ENCODE assay signal across 8 mouse cellular contexts in the genomic region with DNA sequence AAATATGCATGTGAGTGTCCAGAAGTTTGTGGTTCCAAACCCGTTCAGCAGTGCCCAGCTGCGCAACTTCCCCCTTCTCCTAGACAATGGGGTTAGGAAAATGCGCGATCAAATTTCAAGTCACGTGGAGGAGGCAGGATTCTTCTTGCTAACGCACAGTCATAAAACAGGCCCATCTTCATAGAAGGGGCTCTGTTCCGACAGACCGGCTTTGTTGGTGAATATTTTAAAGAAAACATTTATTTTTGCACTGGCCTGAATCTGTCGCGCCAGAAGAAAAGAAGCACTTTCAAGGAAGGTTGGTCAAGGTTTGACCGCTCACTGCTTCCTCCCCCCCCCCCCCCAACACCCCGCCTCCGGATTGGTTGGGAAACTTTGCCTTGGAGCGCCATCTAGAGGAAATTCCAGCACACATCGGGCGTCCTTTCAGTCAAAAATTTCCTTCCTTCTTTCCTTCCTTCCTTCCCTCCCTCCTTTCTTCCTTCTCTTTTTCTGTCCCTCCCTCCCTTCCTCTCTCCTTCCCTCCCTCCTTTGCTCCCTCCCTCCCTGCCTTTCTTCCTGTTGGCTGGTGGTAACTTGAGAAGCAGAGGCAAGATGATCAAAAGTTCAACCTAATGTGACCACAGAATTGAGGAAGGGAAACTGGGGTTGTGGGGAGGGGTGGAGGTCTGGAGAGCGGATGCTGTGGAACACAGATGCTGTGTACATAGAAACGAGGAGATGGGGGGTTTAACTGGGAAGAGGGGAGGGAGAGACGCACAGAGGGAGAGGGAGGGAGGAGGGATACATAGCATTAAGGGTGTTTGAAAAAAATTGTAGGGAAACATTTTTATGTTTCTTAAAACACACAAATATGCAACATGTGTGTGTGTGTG.
A peak's percentile ranks its signal among the peaks of the same experiment; 100 is the strongest.
DNase-seq lines count a peak whose midpoint lies in the region; ATAC-seq and TF ChIP-seq lines count a peak whose summit lies in the region.

No protein-coding gene starts in this region.

- ATAC-seq in embryonic facial prominence, embryonic 15.5 days (ENCODE audit: insufficient number of reproducible peaks, low FRiP score, low TSS enrichment, low read depth): peak; percentile 92
- ATAC-seq in heart, embryonic 13.5 days (ENCODE audit: extremely low read depth, insufficient number of reproducible peaks, low FRiP score, low TSS enrichment): peak; percentile 79; the same call in 1 of the 2 replicates
- ATAC-seq in kidney, postnatal 0 days (replicated peaks; ENCODE audit: low FRiP score, low read depth): peak; percentile 88
- ATAC-seq in liver, embryonic 11.5 days (replicated peaks; ENCODE audit: low FRiP score): peak; percentile 83
- peak; percentile 77 for ATAC-seq in monocyte, adult 5-6 weeks (replicated peaks; ENCODE audit: insufficient number of reproducible peaks, low FRiP score, low TSS enrichment, poor library complexity, severe bottlenecking)

- no peak overlapping the region for H3K27ac ChIP-seq in bone marrow, adult 2 months (ENCODE audit: control insufficient read depth, insufficient read depth, low read depth, low read length, poor library complexity)
- peak overlapping the region; percentile 72 for H3K27ac ChIP-seq in embryonic facial prominence, embryonic 15.5 days (replicated peaks)
- peak overlapping the region; percentile 78 for H3K27ac ChIP-seq in heart, embryonic 13.5 days (replicated peaks)
- H3K27ac ChIP-seq in kidney, postnatal 0 days: peak overlapping the region; percentile 54; the same call in 1 of the 2 replicates
- no peak overlapping the region for H3K27ac ChIP-seq in liver, embryonic 11.5 days (ENCODE audit: low read depth, low read length)
- H3K27ac ChIP-seq in testis, adult 2 months (ENCODE audit: control insufficient read depth, insufficient read depth, low read depth, low read length): no peak overlapping the region

- H3K36me3 ChIP-seq in embryonic facial prominence, embryonic 15.5 days: no peaks in the 10 kb centered on the region
- H3K36me3 ChIP-seq in heart, embryonic 13.5 days: no peaks in the 10 kb centered on the region
- no peaks in the 10 kb centered on the region for H3K36me3 ChIP-seq in kidney, postnatal 0 days (ENCODE audit: insufficient read depth, low read length)
- H3K36me3 ChIP-seq in liver, embryonic 11.5 days (ENCODE audit: control insufficient read depth, insufficient read depth, low read length): no peaks in the 10 kb centered on the region
- H3K36me3 ChIP-seq in testis, adult 2 months (ENCODE audit: control insufficient read depth, insufficient read depth, low read length): no peaks in the 10 kb centered on the region

- no peaks in the 10 kb centered on the region for H3K27me3 ChIP-seq in embryonic facial prominence, embryonic 15.5 days
- no peaks in the 10 kb centered on the region for H3K27me3 ChIP-seq in heart, embryonic 13.5 days (replicated peaks)
- H3K27me3 ChIP-seq in kidney, postnatal 0 days (ENCODE audit: insufficient read depth, low read length): no peaks in the 10 kb centered on the region
- H3K27me3 ChIP-seq in liver, embryonic 11.5 days (replicated peaks; ENCODE audit: control insufficient read depth, insufficient read depth, low read length): no peaks in the 10 kb centered on the region
- H3K27me3 ChIP-seq in testis, adult 2 months (ENCODE audit: control insufficient read depth, insufficient read depth, low read length): no peaks in the 10 kb centered on the region

- H3K4me1 ChIP-seq in bone marrow, adult 2 months (ENCODE audit: control insufficient read depth, insufficient read depth, low read length): no peaks in the 10 kb centered on the region; the same call in 1 of the 2 replicates
- H3K4me1 ChIP-seq in embryonic facial prominence, embryonic 15.5 days: 0 out of 2 replicates have a peak, but pooled peaks cover 5% of the 10 kb centered on the region
- peaks cover 24% of the 10 kb centered on the region for H3K4me1 ChIP-seq in heart, embryonic 13.5 days
- peaks cover 12% of the 10 kb centered on the region; the same call in 1 of the 2 replicates for H3K4me1 ChIP-seq in kidney, postnatal 0 days (replicated peaks; ENCODE audit: insufficient read depth, low read length)
- no peaks in the 10 kb centered on the region for H3K4me1 ChIP-seq in liver, embryonic 11.5 days (replicated peaks; ENCODE audit: control insufficient read depth, insufficient read depth, low read length)
- H3K4me1 ChIP-seq in testis, adult 2 months (ENCODE audit: control insufficient read depth, insufficient read depth, low read length): peaks cover 4% of the 10 kb centered on the region; the same call in 1 of the 2 replicates

- 0 out of 2 replicates have a peak, but pooled peaks have one; percentile 0 for TF ChIP-seq CTCF in bone marrow, adult 2 months (IDR thresholded peaks at IDR 0.05; ENCODE audit: control insufficient read depth, insufficient read depth, low read length)
- TF ChIP-seq CTCF in kidney, postnatal 0 days (IDR thresholded peaks at IDR 0.05; ENCODE audit: low read depth): peak; percentile 70
- peak; percentile 41; the same call in 1 of the 2 replicates for TF ChIP-seq CTCF in testis, adult 2 months (IDR thresholded peaks at IDR 0.05; ENCODE audit: control insufficient read depth, insufficient read depth, insufficient replicate concordance, low read depth, low read length)

- no peaks in the 10 kb centered on the region for H3K9me3 ChIP-seq in embryonic facial prominence, embryonic 15.5 days (replicated peaks)
- H3K9me3 ChIP-seq in heart, embryonic 13.5 days: no peaks in the 10 kb centered on the region
- H3K9me3 ChIP-seq in kidney, postnatal 0 days (replicated peaks; ENCODE audit: low read length): no peaks in the 10 kb centered on the region
- H3K9me3 ChIP-seq in liver, embryonic 11.5 days (ENCODE audit: control insufficient read depth, low read length): no peaks in the 10 kb centered on the region

- TF ChIP-seq POLR2A in bone marrow, adult 2 months (IDR thresholded peaks at IDR 0.05; ENCODE audit: borderline replicate concordance, control insufficient read depth, low read depth, low read length): no peak
- TF ChIP-seq POLR2A in testis, adult 2 months (IDR thresholded peaks at IDR 0.05; ENCODE audit: control insufficient read depth, low read depth, low read length): no peak

- DNase-seq in CD4-positive, CD25-positive, alpha-beta regulatory T cell, adult 2 months (ENCODE audit: low read depth, low spot score): peak; percentile 53
- DNase-seq in kidney, postnatal 0 days (ENCODE audit: low spot score): peak; percentile 95
- DNase-seq in liver, embryonic 11.5 days (ENCODE audit: low spot score): peak; percentile 72

- under 1% methylated on average over 19 of the region's 19 CpGs for WGBS in bone marrow, adult 2 months
- WGBS in embryonic facial prominence, embryonic 15.5 days: under 1% methylated on average over 19 of the region's 19 CpGs
- WGBS in heart, embryonic 13.5 days: 3% methylated on average over 19 of the region's 19 CpGs
- under 1% methylated on average over 18 of the region's 19 CpGs for WGBS in kidney, postnatal 0 days
- 4% methylated on average over 19 of the region's 19 CpGs for WGBS in liver, embryonic 11.5 days

- H3K9ac ChIP-seq in embryonic facial prominence, embryonic 15.5 days: no peak overlapping the region
- H3K9ac ChIP-seq in heart, embryonic 13.5 days: peak overlapping the region; percentile 69
- 0 out of 2 replicates have a peak overlapping the region, but pooled peaks have one; percentile 24 for H3K9ac ChIP-seq in kidney, postnatal 0 days (ENCODE audit: low read depth, low read length)
- H3K9ac ChIP-seq in liver, embryonic 11.5 days (ENCODE audit: low read depth, low read length): peak overlapping the region; percentile 10; the same call in 1 of the 2 replicates

- H3K4me3 ChIP-seq in bone marrow, adult 2 months (replicated peaks; ENCODE audit: control insufficient read depth, low read depth, low read length): no peak overlapping the region
- H3K4me3 ChIP-seq in embryonic facial prominence, embryonic 15.5 days (replicated peaks): peak overlapping the region; percentile 46
- H3K4me3 ChIP-seq in heart, embryonic 13.5 days: peak overlapping the region; percentile 54
- peak overlapping the region; percentile 13 for H3K4me3 ChIP-seq in kidney, postnatal 0 days (replicated peaks; ENCODE audit: low read depth, low read length)
- H3K4me3 ChIP-seq in liver, embryonic 11.5 days (ENCODE audit: low read depth, low read length): peak overlapping the region; percentile 33
- peak overlapping the region; percentile 57 for H3K4me3 ChIP-seq in testis, adult 2 months (ENCODE audit: control insufficient read depth, low read depth, low read length)

- H3K4me2 ChIP-seq in embryonic facial prominence, embryonic 15.5 days (replicated peaks): peak overlapping the region; percentile 52
- peak overlapping the region; percentile 70 for H3K4me2 ChIP-seq in heart, embryonic 13.5 days
- H3K4me2 ChIP-seq in kidney, postnatal 0 days (ENCODE audit: low read length): peak overlapping the region; percentile 45
- peak overlapping the region; percentile 61 for H3K4me2 ChIP-seq in liver, embryonic 11.5 days

Comparison
In these comparisons a context has a peak if more than half of its experiments do, and no peak if none do; other contexts are left out.
1. H3K27ac ChIP-seq: peak in embryonic facial prominence, embryonic 15.5 days (single experiment), heart, embryonic 13.5 days (single experiment) and kidney, postnatal 0 days (single experiment); none in bone marrow, adult 2 months (single experiment), liver, embryonic 11.5 days (single experiment) and testis, adult 2 months (single experiment).
2. CTCF ChIP-seq: peak in every context shown above with its lines; median percentile 70 in kidney, postnatal 0 days; 41 in testis, adult 2 months; 0 in bone marrow, adult 2 months.
3. Peak in every context shown above with its lines, with median percentiles within 50 percentile points of each other: DNase-seq, ATAC-seq and H3K4me2 ChIP-seq.